Mouse (Mus musculus) forebrain, embryonic 12.5 days (tissue): Measurements from ENCODE around the gene Olfr394. TPM values are rescaled to one million over a fixed set of nuclear protein-coding genes. Genes with fewer than 3 reads are reported as not detected.
"Not testable (repeated sequence)": the region's sequence is repeated elsewhere in the genome, so short reads cannot be mapped to it uniquely, and the experiment has no call there.

Experiments
- ATAC-seq: fragments of 200-750 bp; cut with Nextera tagmentation; 2 replicates; pipeline ENCODE4 v1.8.0; 2017; ENCODE audit warnings: moderate TSS enrichment; ENCODE audit not compliant: low FRiP score
- H3K27ac ChIP-seq: fragments of 300-500 bp; sonication (generic); 2 replicates; pipeline ENCODE4 v1.5.1; 2016; ENCODE audit warnings: mild to moderate bottlenecking
- H3K27me3 ChIP-seq: fragments of 300-500 bp; sonication (generic); 2 replicates; pipeline ENCODE4 v1.6.1; 2016; ENCODE audit warnings: mild to moderate bottlenecking
- H3K36me3 ChIP-seq: fragments of 300-500 bp; sonication (generic); replicated peaks from 2 replicates; pipeline ENCODE4 v1.6.1; 2016; ENCODE audit warnings: mild to moderate bottlenecking
- H3K4me1 ChIP-seq: fragments of 300-500 bp; sonication (generic); 2 replicates; pipeline ENCODE4 v1.6.1; 2016
- H3K4me2 ChIP-seq: fragments of 300-500 bp; sonication (generic); 2 replicates; pipeline ENCODE4 v1.6.1; 2016; ENCODE audit warnings: mild to moderate bottlenecking, moderate library complexity
- H3K4me3 ChIP-seq: fragments of 300-500 bp; sonication (generic); replicated peaks from 2 replicates; pipeline ENCODE4 v1.5.1; 2016; ENCODE audit warnings: mild to moderate bottlenecking
- H3K9ac ChIP-seq: fragments of 300-500 bp; sonication (generic); 2 replicates; pipeline ENCODE4 v1.6.1; 2016; ENCODE audit warnings: mild to moderate bottlenecking
- H3K9me3 ChIP-seq: fragments of 300-500 bp; sonication (generic); 2 replicates; pipeline ENCODE4 v1.6.1; 2016
- WGBS: fragments of 180-500 bp; shearing (Covaris S2); methylation state at CpG from one replicate; pipeline ENCODE4 v1.1.7; 2016; 5-methylcytosine and 5-hydroxymethylcytosine counted together
- polyA plus RNA-seq: library from polyadenylated mRNA; unstranded; fragments of >200 nt; fragmentation: Nextera tagmentation; extraction: Ambion mirVana; gene quantifications from 2 replicates; pipeline ENCODE4 v1.2.1, GENCODE M21; 2016

Olfr394 gene
- polyA plus RNA-seq = not detected in 2 replicates

GRCm38 (mm10) chr11:73890671-73891070 is at the start of gene Olfr394:
Gene Olfr394 (minus strand): TSS chr11:73890771.
- Histone ChIP-seq H3K9me3 (peaks cover 8% of the 10 kb centered on the region; the same call in 1 of the 2 replicates), H3K36me3 (no peaks in the 10 kb centered on the region), H3K27me3 (no peaks in the 10 kb centered on the region), H3K9ac (no peak within 1 kb of the TSS), H3K4me1 (no peaks in the 10 kb centered on the region), H3K4me3 (no peak within 1 kb of the TSS), H3K4me2 (no peak within 1 kb of the TSS), H3K27ac (no peak within 1 kb of the TSS)
- ATAC-seq = no peak
- WGBS = 88% methylated on average over 1 of the region's 1 CpGs

DNA sequence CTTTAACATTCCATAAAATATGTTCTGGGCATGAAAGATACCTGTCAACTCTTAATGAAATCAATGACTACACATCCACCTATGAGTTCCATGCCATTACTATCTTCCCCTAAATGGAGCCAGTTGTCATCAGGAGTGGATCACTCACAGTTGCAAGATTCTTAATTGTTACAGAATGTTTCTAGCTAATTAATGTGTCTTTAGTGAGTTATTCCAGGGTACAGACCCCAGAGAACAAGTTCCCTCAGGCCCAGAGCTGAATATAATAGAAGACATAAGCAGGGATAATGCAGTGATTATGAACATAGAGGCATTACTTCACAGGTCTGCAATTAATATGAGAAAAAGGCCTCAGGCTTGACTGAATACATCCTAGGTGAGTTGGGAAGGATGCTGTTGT is 45.8 kb upstream of the Olfr394 start, which contains the start of gene Olfr23:
TSS of gene Olfr23 (plus strand) at position 301 of the 400 bp plus-strand sequence.
- ATAC-seq = no peak
- Histone ChIP-seq H3K4me2 (no peak within 1 kb of the TSS), H3K4me3 (no peak within 1 kb of the TSS), H3K27ac (no peak within 1 kb of the TSS), H3K27me3 (no peaks in the 10 kb centered on the region), H3K4me1 (no peaks in the 10 kb centered on the region), H3K36me3 (no peaks in the 10 kb centered on the region), H3K9ac (no peak within 1 kb of the TSS), H3K9me3 (peaks cover 9% of the 10 kb centered on the region; the same call in 1 of the 2 replicates)

DNA sequence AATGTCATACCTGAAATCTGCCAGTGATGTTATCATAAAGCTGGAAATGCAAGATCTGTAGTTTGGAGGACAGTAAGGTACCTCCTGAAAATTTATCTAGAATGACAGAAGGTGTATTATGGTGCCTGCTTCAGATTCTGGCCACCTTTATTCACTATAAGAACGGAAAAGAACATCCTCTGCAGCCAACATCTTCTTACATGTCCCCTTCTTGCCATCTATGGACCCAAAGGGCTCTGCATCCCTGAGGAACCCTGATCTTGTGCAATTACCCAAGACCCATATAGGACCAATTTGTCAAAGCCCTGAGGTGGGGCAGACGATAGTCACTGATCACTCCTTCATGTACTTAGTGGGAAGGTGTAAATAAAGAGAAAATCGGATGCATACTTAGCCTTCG is 18.6 kb upstream of the Olfr394 start, which contains the start of gene Olfr395:
TSS of gene Olfr395 (minus strand) at position 101 of the 400 bp plus-strand sequence.
- 81% methylated on average over 4 of the region's 4 CpGs for WGBS
- H3K27me3 ChIP-seq, H3K4me1 ChIP-seq, H3K9me3 ChIP-seq, ATAC-seq, H3K27ac ChIP-seq, H3K4me2 ChIP-seq, H3K4me3 ChIP-seq, H3K36me3 ChIP-seq, H3K9ac ChIP-seq: not testable (repeated sequence)

- Histone ChIP-seq H3K9ac (no peak within 1 kb of the TSS), H3K36me3 (no peaks in the 10 kb centered on the region), H3K4me3 (no peak within 1 kb of the TSS), H3K27ac (no peak within 1 kb of the TSS), H3K9me3 (peaks cover 13% of the 10 kb centered on the region; the same call in 1 of the 2 replicates), H3K4me2 (no peak within 1 kb of the TSS), H3K27me3 (no peaks in the 10 kb centered on the region), H3K4me1 (no peaks in the 10 kb centered on the region)
- no peak for ATAC-seq
These were observed 39.2 kb downstream of the Olfr394 start, which contains the start of gene Olfr393 for GRCm38 (mm10) chr11:73851354-73851753. Gene Olfr393 (minus strand): TSS chr11:73851454.

Other genes starting within 250 kb of the Olfr394 start
- not detected in 2 replicates for gene Zfp735, start 202.0 kb downstream of the Olfr394 start, polyA plus RNA-seq
- gene Olfr389, start 110.1 kb downstream of the Olfr394 start, polyA plus RNA-seq = not detected in 2 replicates
- not detected in 2 replicates for gene Olfr390, start 107.8 kb downstream of the Olfr394 start, polyA plus RNA-seq
- gene Olfr391-ps, start 87.7 kb downstream of the Olfr394 start, polyA plus RNA-seq = not detected in 2 replicates
- gene Olfr392, start 73.7 kb downstream of the Olfr394 start, polyA plus RNA-seq = not detected in 2 replicates
- gene Olfr393, start 39.3 kb downstream of the Olfr394 start, polyA plus RNA-seq = not detected in 2 replicates
- not detected in 2 replicates for gene Olfr395, start 18.5 kb upstream of the Olfr394 start, polyA plus RNA-seq
- not detected in 2 replicates for gene Olfr23, start 45.9 kb upstream of the Olfr394 start, polyA plus RNA-seq
- gene Olfr397, start 70.0 kb upstream of the Olfr394 start, polyA plus RNA-seq = not detected in 2 replicates
- not detected in 2 replicates for gene Olfr398, start 99.6 kb upstream of the Olfr394 start, polyA plus RNA-seq
- gene Olfr139, start 165.8 kb upstream of the Olfr394 start, polyA plus RNA-seq = not detected in 2 replicates
- gene Olfr399, start 165.8 kb upstream of the Olfr394 start, polyA plus RNA-seq = not detected in 2 replicates
- not detected in 2 replicates for gene Zfp616, start 179.2 kb upstream of the Olfr394 start, polyA plus RNA-seq
- gene Olfr401, start 222.9 kb upstream of the Olfr394 start, polyA plus RNA-seq = not detected in 2 replicates